Mouse (Mus musculus) myocyte (in vitro differentiated cells): ENCODE measurements around the gene Cpeb1. TPM values are rescaled to one million over a fixed set of nuclear protein-coding genes. Genes with fewer than 3 reads are reported as not detected.
"Not testable (repeated sequence)": the region's sequence is repeated elsewhere in the genome, so short reads cannot be mapped to it uniquely, and the experiment has no call there.

Experiments used
- H3K27me3 ChIP-seq: one replicate; pipeline ENCODE4 v1.6.1; 2011; ENCODE audit not compliant: control insufficient read depth, insufficient read depth, insufficient read length
- H3K36me3 ChIP-seq: one replicate; pipeline ENCODE4 v1.6.1; 2011; ENCODE audit not compliant: control insufficient read depth, insufficient read depth
- H3K4me2 ChIP-seq: one replicate; pipeline ENCODE4 v1.6.1; 2011; ENCODE audit warnings: low read depth, control low read depth
- H3K4me3 ChIP-seq: one replicate; pipeline ENCODE4 v1.5.1; 2011; ENCODE audit warnings: mild to moderate bottlenecking, control low read depth, moderate library complexity
- H3K79me2 ChIP-seq: one replicate; pipeline ENCODE4 v1.6.1; 2011; ENCODE audit not compliant: control insufficient read depth, insufficient read depth
- H3ac ChIP-seq: one replicate; pipeline ENCODE4 v1.6.1; 2011; ENCODE audit not compliant: control insufficient read depth, insufficient read length
- CEBPB ChIP-seq: IDR thresholded peaks from 2 replicates; pipeline ENCODE4 v1.6.1; 2011; ENCODE audit warnings: mild to moderate bottlenecking, moderate library complexity; ENCODE audit not compliant: poor library complexity, insufficient read depth, severe bottlenecking
- E2F4 ChIP-seq: IDR thresholded peaks from one replicate; pipeline ENCODE4 v1.6.1; 2011; ENCODE audit warnings: mild to moderate bottlenecking, control low read depth, moderate library complexity; ENCODE audit not compliant: insufficient read depth
- MAX ChIP-seq: IDR thresholded peaks from one replicate; pipeline ENCODE4 v1.6.1; 2011; ENCODE audit warnings: low read depth, mild to moderate bottlenecking, control low read depth
- MYOD1 ChIP-seq, 3 experiments: IDR thresholded peaks; one replicate each; pipeline ENCODE4 v1.6.1; 2011; ENCODE audit warnings: control low read depth in 2 of 3, low read depth in 2 of 3, mild to moderate bottlenecking in 2 of 3, moderate library complexity in 1 of 3; ENCODE audit not compliant: insufficient read length in 2 of 3, control insufficient read depth in 1 of 3
- MYOG ChIP-seq, 3 experiments: IDR thresholded peaks; one replicate each; pipeline ENCODE4 v1.6.1; 2011; ENCODE audit warnings: control low read depth in 2 of 3, low read depth in 2 of 3, mild to moderate bottlenecking in 2 of 3; ENCODE audit not compliant: insufficient read length in 2 of 3, control insufficient read depth in 1 of 3, insufficient read depth in 1 of 3
- POLR2A ChIP-seq: IDR thresholded peaks from one replicate; pipeline ENCODE4 v1.6.1; 2011; ENCODE audit warnings: low read depth, mild to moderate bottlenecking, control low read depth, moderate library complexity; ENCODE audit not compliant: insufficient read length
- POLR2AphosphoS2 ChIP-seq: IDR thresholded peaks from one replicate; pipeline ENCODE4 v1.6.1; 2011; ENCODE audit warnings: low read depth, control low read depth; ENCODE audit not compliant: insufficient read length
- REST ChIP-seq: IDR thresholded peaks from one replicate; pipeline ENCODE4 v1.6.1; 2011; ENCODE audit warnings: mild to moderate bottlenecking, control low read depth, moderate library complexity; ENCODE audit not compliant: insufficient read depth, insufficient read length
- SRF ChIP-seq: IDR thresholded peaks from one replicate; pipeline ENCODE4 v1.6.1; 2011; ENCODE audit warnings: low read depth; ENCODE audit not compliant: control insufficient read depth, insufficient read length
- TCF12 ChIP-seq: IDR thresholded peaks from one replicate; pipeline ENCODE4 v1.6.1; 2011; ENCODE audit warnings: mild to moderate bottlenecking, control low read depth; ENCODE audit not compliant: poor library complexity, insufficient read depth, severe bottlenecking
- TCF3 ChIP-seq: IDR thresholded peaks from one replicate; pipeline ENCODE4 v1.6.1; 2011; ENCODE audit warnings: low read depth, control low read depth; ENCODE audit not compliant: insufficient read length
- USF1 ChIP-seq: IDR thresholded peaks from one replicate; pipeline ENCODE4 v1.6.1; 2011; ENCODE audit warnings: low read depth, mild to moderate bottlenecking, control low read depth, moderate library complexity
- polyA plus RNA-seq: library from polyadenylated mRNA; unstranded; fragments of >200 nt; fragmentation: generic; extraction: Trizol; gene quantifications from one replicate; pipeline ENCODE4 v1.2.1, GENCODE M21; 2012; ENCODE audit warnings: missing spikeins

Gene Cpeb1
- polyA plus RNA-seq, 1 experiment: 1.3 TPM

- Histone ChIP-seq H3K4me3 (no peak overlapping the region), H3K79me2 (no peaks in the 10 kb centered on the region), H3K27me3 (peaks cover 38% of the 10 kb centered on the region), H3ac (no peak overlapping the region), H3K36me3 (no peaks in the 10 kb centered on the region), H3K4me2 (no peak overlapping the region)
- TF ChIP-seq MAX: no peak
- no peak for TF ChIP-seq POLR2AphosphoS2
- TF ChIP-seq E2F4: no peak
- TF ChIP-seq TCF12: no peak
- TF ChIP-seq TCF3: no peak
- TF ChIP-seq CEBPB: no peak
- TF ChIP-seq USF1: no peak
- TF ChIP-seq POLR2A: no peak
- no peak for TF ChIP-seq REST
- no peak for TF ChIP-seq MYOD1 (IDR thresholded peaks at IDR 0.05; ENCODE audit: control insufficient read depth in 1 of 3, insufficient read length in 2 of 3, low read depth in 2 of 3)
- TF ChIP-seq SRF: no peak
These were observed 37.4 kb upstream of the Cpeb1 start for GRCm38 (mm10) chr7:81492628-81493027.

GRCm38 (mm10) chr7:81489649-81490048 is 34.4 kb upstream of the Cpeb1 start:
- H3K4me3 ChIP-seq: no peak overlapping the region
- TF ChIP-seq SRF (no peak), MAX (no peak), TCF3 (no peak), MYOG (IDR thresholded peaks at IDR 0.05; ENCODE audit: control insufficient read depth in 1 of 3, insufficient read depth in 1 of 3, insufficient read length in 2 of 3, low read depth in 2 of 3) (no peak), POLR2A (no peak), POLR2AphosphoS2 (no peak), REST (no peak), MYOD1 (IDR thresholded peaks at IDR 0.05; ENCODE audit: control insufficient read depth in 1 of 3, insufficient read length in 2 of 3, low read depth in 2 of 3) (no peak), TCF12 (no peak), E2F4 (no peak), CEBPB (no peak), USF1 (no peak)
- no peaks in the 10 kb centered on the region for H3K36me3 ChIP-seq
- no peaks in the 10 kb centered on the region for H3K79me2 ChIP-seq
- H3K4me2 ChIP-seq: no peak overlapping the region
- H3ac ChIP-seq: no peak overlapping the region
- peaks cover 12% of the 10 kb centered on the region for H3K27me3 ChIP-seq

GRCm38 (mm10) chr7:81480800-81481199 is 25.5 kb upstream of the Cpeb1 start:
- TF ChIP-seq MAX: no peak
- no peak for TF ChIP-seq POLR2AphosphoS2
- TF ChIP-seq POLR2A: no peak
- TF ChIP-seq E2F4: no peak
- no peak for TF ChIP-seq USF1
- no peak for TF ChIP-seq MYOG (IDR thresholded peaks at IDR 0.05; ENCODE audit: control insufficient read depth in 1 of 3, insufficient read depth in 1 of 3, insufficient read length in 2 of 3, low read depth in 2 of 3)
- no peak for TF ChIP-seq MYOD1 (IDR thresholded peaks at IDR 0.05; ENCODE audit: control insufficient read depth in 1 of 3, insufficient read length in 2 of 3, low read depth in 2 of 3)
- no peak for TF ChIP-seq TCF3
- no peak for TF ChIP-seq REST
- no peak for TF ChIP-seq CEBPB
- TF ChIP-seq TCF12: no peak
- TF ChIP-seq SRF: no peak
- no peaks in the 10 kb centered on the region for H3K27me3 ChIP-seq
- no peak overlapping the region for H3ac ChIP-seq
- no peak overlapping the region for H3K4me3 ChIP-seq
- peak overlapping the region; percentile 38 for H3K4me2 ChIP-seq
- no peaks in the 10 kb centered on the region for H3K79me2 ChIP-seq
- no peaks in the 10 kb centered on the region for H3K36me3 ChIP-seq

GRCm38 (mm10) chr7:81479531-81480090 is 24.3 kb upstream of the Cpeb1 start:
- Histone ChIP-seq H3K79me2 (no peaks in the 10 kb centered on the region), H3K4me3 (no peak overlapping the region), H3ac (no peak overlapping the region), H3K36me3 (no peaks in the 10 kb centered on the region), H3K4me2 (no peak overlapping the region), H3K27me3 (no peaks in the 10 kb centered on the region)
- TF ChIP-seq MAX (no peak), TCF3 (no peak), E2F4 (no peak), MYOG (IDR thresholded peaks at IDR 0.05; ENCODE audit: control insufficient read depth in 1 of 3, insufficient read depth in 1 of 3, insufficient read length in 2 of 3, low read depth in 2 of 3) (no peak), TCF12 (no peak), REST (no peak), USF1 (no peak), POLR2AphosphoS2 (no peak), CEBPB (no peak)

GRCm38 (mm10) chr7:81478261-81478660 is 23.0 kb upstream of the Cpeb1 start:
- H3K27me3 ChIP-seq, H3K36me3 ChIP-seq, H3K4me2 ChIP-seq, H3ac ChIP-seq, H3K79me2 ChIP-seq, H3K4me3 ChIP-seq: not testable (repeated sequence)
